ENCODE assay signal across 10 mouse cellular contexts in the genomic region with DNA sequence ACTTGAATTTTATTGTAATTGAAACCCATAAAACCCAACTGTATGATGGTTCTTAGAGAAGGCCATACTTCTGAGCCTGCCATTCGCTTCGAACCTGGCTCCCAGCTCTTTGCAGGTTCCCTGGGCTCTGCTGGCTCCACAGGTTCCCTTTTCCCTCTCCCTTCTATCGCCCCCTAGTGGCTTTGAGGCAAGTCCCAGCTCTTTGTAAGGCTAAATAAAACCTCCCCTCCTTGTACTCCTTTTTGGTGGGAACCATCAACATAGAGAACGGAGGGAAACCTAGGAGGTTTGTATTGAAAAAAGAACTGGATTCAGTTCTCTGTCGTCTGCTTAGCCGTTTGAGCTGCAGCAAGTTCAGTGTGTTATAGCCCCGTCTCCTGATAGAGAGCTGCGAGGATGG.
DNase-seq lines count a peak whose midpoint lies in the region; ATAC-seq and TF ChIP-seq lines count a peak whose summit lies in the region.
"Had no signal": no experiment of that assay in that cellular context is flagged by ENCODE, and none has a peak within 500 bp of the region (broad histone marks: within the 10 kb centered on the region; RNA-seq: fewer than 3 reads in every experiment).

No protein-coding gene starts in this region.

- H3K4me3 ChIP-seq in left cerebral cortex, adult 2 months, result no peak overlapping the region
- H3K4me3 ChIP-seq: hindbrain, embryonic 15.5 days; myocyte had no signal

- DNase-seq in cerebellum, adult 8-10 months, result peak; percentile 20
- no peak for DNase-seq in cerebellum, postnatal 36 days
- peak in 1 of 2 experiments; percentile 27 for DNase-seq in left cerebral cortex, adult 2 months (ENCODE audit: extremely low spot score in 1 of 2, low spot score in 2 of 2)
- no peak for DNase-seq in left cerebral cortex, postnatal 14 days (ENCODE audit: low spot score in 2 of 2)
- peak; percentile 21 to 75 for DNase-seq in adrenal gland, adult (ENCODE audit: inconsistent age in 2 of 2, low spot score in 1 of 2)
- peak; percentile 56 for DNase-seq in forelimb bud, embryonic 11.5 days (ENCODE audit: low read depth, low spot score)

- intact Hi-C loops in left cerebral cortex, adult 2 months (cut with DNase I), result loop anchor here (2.0 kb wide), 1 partner anchor 198 kb away; no protein-coding TSS in a partner anchor
- intact Hi-C loops in left cerebral cortex, postnatal 14 days (cut with DNase I), result loop anchor here (10.0 kb wide), 1 partner anchor 476 kb away; no protein-coding TSS in a partner anchor

- H3K27ac ChIP-seq in left cerebral cortex, adult 2 months, result no peak overlapping the region
- H3K27ac ChIP-seq: hindbrain, embryonic 15.5 days had no signal

- peak; percentile 74 for ATAC-seq in megakaryocyte progenitor cell, adult 5-6 weeks (replicated peaks; ENCODE audit: poor library complexity)
- ATAC-seq in erythroblast, adult 5-6 weeks (replicated peaks; ENCODE audit: low FRiP score, poor library complexity, severe bottlenecking), result no peak

- peak; percentile 73 for TF ChIP-seq CTCF in left cerebral cortex, adult 2 months (IDR thresholded peaks at IDR 0.05)

Comparison
In these comparisons a context has a peak if more than half of its experiments do, and no peak if none do; other contexts are left out.
1. DNase-seq: peak in cerebellum, adult 8-10 months (single experiment), adrenal gland, adult (2 of 2) and forelimb bud, embryonic 11.5 days (single experiment); none in cerebellum, postnatal 36 days (0 of 2) and left cerebral cortex, postnatal 14 days (0 of 2).